Mouse (Mus musculus): Measurements from ENCODE around the gene Gng12. TPM values are rescaled to one million over a fixed set of nuclear protein-coding genes. Genes with fewer than 3 reads are reported as not detected.

Gng12 gene
- polyA plus RNA-seq, 1 experiment, result 73.9 TPM

- no peak for TF ChIP-seq CTCF (IDR thresholded peaks at IDR 0.05; ENCODE audit: extremely low read depth, insufficient read length, insufficient replicate concordance, low read depth, low read length)
- TF ChIP-seq POLR2A (IDR thresholded peaks at IDR 0.05; ENCODE audit: low read depth, low read length), result no peak
- Histone ChIP-seq H3K27ac (ENCODE audit: insufficient read depth, low read depth, low read length) (0 out of 2 replicates have a peak overlapping the region, but pooled peaks have one; percentile 13), H3K27me3 (ENCODE audit: control insufficient read depth, insufficient read depth, low read length) (no peaks in the 10 kb centered on the region), H3K4me1 (ENCODE audit: control insufficient read depth, insufficient read depth, insufficient read length, low read length) (peaks cover 2% of the 10 kb centered on the region; the same call in 1 of the 2 replicates), H3K36me3 (ENCODE audit: control insufficient read depth, insufficient read depth, low read length) (no peaks in the 10 kb centered on the region), H3K4me3 (ENCODE audit: low read depth, low read length) (no peak overlapping the region)
- 75% methylated on average over 9 of the region's 9 CpGs for WGBS
These were observed 173.7 kb downstream of the Gng12 start for GRCm38 (mm10) chr6:67069800-67070315.

Other genes starting within 250 kb of the Gng12 start
- gene Vmn1r35, start 210.5 kb upstream of the Gng12 start, polyA plus RNA-seq (2012; rRNA removed), result not detected in 2 replicates
- gene Vmn1r36, start 177.2 kb upstream of the Gng12 start, polyA plus RNA-seq (2012; rRNA removed), result not detected in 2 replicates
- gene Vmn1r37, start 167.0 kb upstream of the Gng12 start, polyA plus RNA-seq (2012; rRNA removed), result not detected in 2 replicates
- gene Vmn1r38, start 113.8 kb upstream of the Gng12 start, polyA plus RNA-seq (2012; rRNA removed), result not detected in 2 replicates
- gene Vmn1r39, start 85.8 kb upstream of the Gng12 start, polyA plus RNA-seq (2012; rRNA removed), result not detected in 2 replicates
- gene Gadd45a, start 141.1 kb downstream of the Gng12 start, polyA plus RNA-seq (2012; rRNA removed), result 106 and 209 TPM in 2 replicates